Mouse (Mus musculus) limb, embryonic 15.5 days (tissue): ENCODE measurements around the gene Haghl. TPM values are rescaled to one million over a fixed set of nuclear protein-coding genes. Genes with fewer than 3 reads are reported as not detected.
"Not testable (repeated sequence)": the region's sequence is repeated elsewhere in the genome, so short reads cannot be mapped to it uniquely, and the experiment has no call there.

ENCODE experiments used
- ATAC-seq: fragments of 200-750 bp; cut with Nextera tagmentation; 2 replicates; pipeline ENCODE4 v1.8.0; 2017; ENCODE audit warnings: low read depth, moderate TSS enrichment; ENCODE audit not compliant: insufficient number of reproducible peaks, low FRiP score, low TSS enrichment
- H3K27ac ChIP-seq: fragments of 300-500 bp; sonication (generic); 2 replicates; pipeline ENCODE4 v1.5.1; 2015; ENCODE audit warnings: moderate library complexity, mild to moderate bottlenecking, inconsistent platforms
- H3K27me3 ChIP-seq: fragments of 300-500 bp; sonication (generic); 2 replicates; pipeline ENCODE4 v1.6.1; 2015; ENCODE audit warnings: inconsistent platforms
- H3K36me3 ChIP-seq: fragments of 300-500 bp; sonication (generic); 2 replicates; pipeline ENCODE4 v1.6.1; 2015; ENCODE audit warnings: inconsistent platforms
- H3K4me1 ChIP-seq: fragments of 300-500 bp; sonication (generic); 2 replicates; pipeline ENCODE4 v1.6.1; 2015; ENCODE audit warnings: inconsistent platforms
- H3K4me2 ChIP-seq: fragments of 300-500 bp; sonication (generic); 2 replicates; pipeline ENCODE4 v1.6.1; 2015; ENCODE audit warnings: mild to moderate bottlenecking, inconsistent platforms
- H3K4me3 ChIP-seq: fragments of 300-500 bp; sonication (generic); 2 replicates; pipeline ENCODE4 v1.5.1; 2015; ENCODE audit warnings: mild to moderate bottlenecking, inconsistent platforms
- H3K9ac ChIP-seq: fragments of 300-500 bp; sonication (generic); 2 replicates; pipeline ENCODE4 v1.6.1; 2015; ENCODE audit warnings: inconsistent platforms
- H3K9me3 ChIP-seq: fragments of 300-500 bp; sonication (generic); 2 replicates; pipeline ENCODE4 v1.6.1; 2016; ENCODE audit warnings: inconsistent platforms
- WGBS: fragments of 180-500 bp; shearing (Covaris S2); methylation state at CpG from one replicate; pipeline ENCODE4 v1.1.7; 2015; 5-methylcytosine and 5-hydroxymethylcytosine counted together
- polyA plus RNA-seq: library from polyadenylated mRNA; unstranded; fragments of >200 nt; fragmentation: Nextera tagmentation; extraction: Ambion mirVana; gene quantifications from 2 replicates; pipeline ENCODE4 v1.2.1, GENCODE M21; 2015

Gene Haghl
- polyA plus RNA-seq, 1 experiment from 2014 or later, result 53.2 TPM

DNA sequence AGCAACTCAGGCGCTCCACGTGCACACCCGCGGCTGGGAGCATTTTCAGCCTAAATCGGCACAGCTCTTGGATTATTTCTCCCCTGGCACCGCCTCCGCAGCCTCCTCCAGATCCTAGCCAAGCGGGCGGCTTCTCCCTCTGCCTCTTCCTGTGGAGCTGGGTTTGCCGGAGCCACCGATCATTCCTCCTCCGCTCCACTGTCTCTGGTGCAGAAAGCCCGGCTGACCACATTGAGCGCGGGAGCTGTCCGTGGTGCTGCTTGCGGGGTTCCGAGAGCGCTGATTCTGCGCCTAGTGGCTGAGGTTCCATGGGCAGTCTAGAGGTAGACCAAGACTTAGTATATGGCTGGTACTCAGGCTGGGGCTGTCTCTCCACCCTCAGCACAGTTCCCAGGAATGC lies 28.0 kb upstream of the Haghl start:
- peaks cover 86% of the 10 kb centered on the region for H3K27me3 ChIP-seq
- H3K36me3 ChIP-seq, result no peaks in the 10 kb centered on the region
- ATAC-seq, result no peak
- no peak overlapping the region for H3K27ac ChIP-seq
- H3K9ac ChIP-seq, result no peak overlapping the region
- no peak overlapping the region for H3K4me3 ChIP-seq
- WGBS, result 2% methylated on average over 20 of the region's 20 CpGs
- peaks cover 19% of the 10 kb centered on the region for H3K4me1 ChIP-seq
- no peaks in the 10 kb centered on the region for H3K9me3 ChIP-seq
- H3K4me2 ChIP-seq, result no peak overlapping the region

DNA sequence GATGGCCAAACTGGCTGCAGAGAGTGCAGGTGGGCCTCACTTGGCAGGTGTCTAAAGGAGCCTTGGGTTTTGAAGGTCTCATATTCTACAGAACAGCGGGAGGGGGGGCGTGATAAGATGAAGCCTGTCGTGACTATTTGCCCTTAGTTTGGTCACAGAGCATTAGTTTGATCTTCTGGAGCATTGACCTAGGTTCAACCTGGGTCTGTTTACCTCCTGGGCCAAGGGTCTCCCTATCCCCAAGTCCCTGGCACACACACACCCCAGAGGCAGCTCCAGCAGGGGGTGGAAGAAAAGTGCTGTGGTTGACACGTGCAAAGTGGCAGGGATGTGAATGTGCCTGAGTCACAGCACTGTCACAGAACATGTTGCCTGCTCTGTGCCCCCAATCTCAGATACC lies 25.4 kb upstream of the Haghl start:
- H3K36me3 ChIP-seq, result no peaks in the 10 kb centered on the region
- H3K27me3 ChIP-seq, result peaks cover 72% of the 10 kb centered on the region
- H3K9me3 ChIP-seq, result no peaks in the 10 kb centered on the region
- no peak overlapping the region for H3K4me3 ChIP-seq
- ATAC-seq, result no peak
- H3K9ac ChIP-seq, result no peak overlapping the region
- H3K27ac ChIP-seq, result no peak overlapping the region
- peaks cover 22% of the 10 kb centered on the region for H3K4me1 ChIP-seq
- no peak overlapping the region for H3K4me2 ChIP-seq
- WGBS, result 71% methylated on average over 4 of the region's 4 CpGs

- no peaks in the 10 kb centered on the region for H3K36me3 ChIP-seq
- H3K27ac ChIP-seq, result no peak overlapping the region
- H3K4me2 ChIP-seq, result peak overlapping the region; percentile 94
- peak overlapping the region; percentile 37; the same call in 1 of the 2 replicates for H3K9ac ChIP-seq
- H3K9me3 ChIP-seq, result no peaks in the 10 kb centered on the region
- H3K4me1 ChIP-seq, result peaks cover 22% of the 10 kb centered on the region
- no peak for ATAC-seq
- WGBS, result 8% methylated on average over 25 of the region's 25 CpGs
- peaks cover 67% of the 10 kb centered on the region for H3K27me3 ChIP-seq
- H3K4me3 ChIP-seq, result peak overlapping the region; percentile 60
Observed at GRCm38 (mm10) chr17:25809606-25810340, 24.3 kb upstream of the Haghl start.

DNA sequence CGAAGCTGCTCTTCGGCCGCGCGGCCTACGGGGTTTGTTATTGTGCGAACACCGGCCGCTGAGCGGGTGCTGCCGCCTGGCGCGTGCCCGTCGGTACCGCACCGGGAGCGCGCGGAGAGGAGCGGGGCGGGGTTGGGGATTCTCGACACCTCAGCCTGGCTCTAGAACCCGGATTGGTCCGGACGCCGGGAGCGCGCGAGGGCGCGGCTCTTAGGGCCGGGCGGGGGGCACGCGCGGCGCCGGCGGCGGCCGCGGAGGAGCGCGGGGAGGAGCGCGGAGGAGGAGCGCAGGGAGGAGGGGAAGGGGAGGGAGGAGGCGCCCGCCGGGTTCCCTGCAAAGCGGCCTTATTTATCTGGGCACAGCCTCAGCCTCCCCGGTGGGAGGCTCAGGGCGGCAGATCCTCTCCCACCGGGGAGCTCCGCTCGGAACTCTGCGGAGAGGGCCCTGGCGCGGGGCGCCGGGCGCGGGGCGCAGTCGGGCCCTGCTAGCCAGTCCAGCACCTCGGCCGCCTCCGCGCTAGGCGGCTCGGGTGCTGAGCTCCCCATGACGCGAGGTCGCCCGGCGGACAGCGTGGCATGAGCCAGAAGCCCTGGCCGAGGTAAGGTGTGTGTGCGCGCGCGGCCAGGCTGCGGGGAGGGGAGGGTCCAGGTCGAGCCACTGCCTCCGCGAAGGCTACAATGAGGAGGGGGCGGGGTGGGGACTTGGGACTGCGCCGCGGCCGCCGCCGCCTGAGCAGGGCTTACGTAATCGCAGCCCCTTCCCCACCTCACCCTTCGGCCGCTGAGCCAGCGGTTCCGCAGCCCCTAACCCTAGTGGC lies 23.5 kb upstream of the Haghl start, which contains the start of gene Fbxl16:
Gene Fbxl16 (plus strand): TSS at position 297 of the 817 bp plus-strand sequence.
- Histone ChIP-seq H3K9ac (peak within 1 kb of the TSS; percentile 37), H3K4me2 (peak within 1 kb of the TSS; percentile 94), H3K9me3 (no peaks in the 10 kb centered on the region), H3K4me3 (peak within 1 kb of the TSS; percentile 60), H3K27me3 (peaks cover 65% of the 10 kb centered on the region), H3K36me3 (no peaks in the 10 kb centered on the region), H3K27ac (no peak within 1 kb of the TSS), H3K4me1 (peaks cover 22% of the 10 kb centered on the region)
- peak; percentile 78 for ATAC-seq
- WGBS, result under 1% methylated on average over 76 of the region's 100 CpGs

GRCm38 (mm10) chr17:25808028-25808427 lies 22.6 kb upstream of the Haghl start:
- ATAC-seq, result no peak
- Histone ChIP-seq H3K27ac (no peak overlapping the region), H3K4me3 (peak overlapping the region; percentile 60), H3K4me1 (peaks cover 18% of the 10 kb centered on the region), H3K4me2 (peak overlapping the region; percentile 94), H3K36me3 (no peaks in the 10 kb centered on the region), H3K9ac (no peak overlapping the region), H3K27me3 (peaks cover 70% of the 10 kb centered on the region), H3K9me3 (no peaks in the 10 kb centered on the region)
- 32% methylated on average over 5 of the region's 5 CpGs for WGBS

- not testable (repeated sequence) for H3K27ac ChIP-seq, H3K36me3 ChIP-seq, H3K4me2 ChIP-seq, H3K9ac ChIP-seq, H3K9me3 ChIP-seq, ATAC-seq, H3K4me3 ChIP-seq
- H3K4me1 ChIP-seq, result peaks cover 18% of the 10 kb centered on the region
- 36% methylated on average over 2 of the region's 2 CpGs for WGBS
- peaks cover 69% of the 10 kb centered on the region for H3K27me3 ChIP-seq
Observed at GRCm38 (mm10) chr17:25807452-25807851, 22.0 kb upstream of the Haghl start.

DNA sequence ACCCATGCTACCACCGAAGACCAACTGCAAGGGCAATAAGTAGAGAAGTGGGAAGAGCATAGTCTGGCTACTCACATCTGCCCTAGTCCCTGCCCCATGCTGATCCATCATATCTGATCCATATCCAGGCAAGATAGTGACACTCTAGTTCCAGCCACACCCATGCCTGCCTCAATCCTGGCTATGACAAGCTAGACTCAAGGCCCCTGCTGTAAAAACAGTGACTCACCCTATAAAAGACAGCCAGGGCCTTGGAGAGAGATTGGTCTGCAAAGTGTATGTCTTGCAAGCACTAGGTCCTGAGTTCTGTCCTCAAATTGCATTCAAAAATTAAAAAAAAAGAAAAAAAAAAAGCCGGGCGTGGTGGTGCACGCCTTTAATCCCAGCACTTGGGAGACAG lies 21.0 kb upstream of the Haghl start:
- Histone ChIP-seq H3K9ac (no peak overlapping the region), H3K4me1 (peaks cover 18% of the 10 kb centered on the region), H3K27me3 (peaks cover 66% of the 10 kb centered on the region)

GRCm38 (mm10) chr17:25802825-25803517 lies 17.5 kb upstream of the Haghl start:
- 0 out of 2 replicates have a peak, but pooled peaks have one; percentile 15 for ATAC-seq
- Histone ChIP-seq H3K36me3 (no peaks in the 10 kb centered on the region), H3K9ac (no peak overlapping the region), H3K27me3 (peaks cover 35% of the 10 kb centered on the region), H3K4me3 (no peak overlapping the region), H3K4me1 (no peaks in the 10 kb centered on the region), H3K9me3 (no peaks in the 10 kb centered on the region), H3K27ac (no peak overlapping the region), H3K4me2 (no peak overlapping the region)
- WGBS, result 8% methylated on average over 10 of the region's 10 CpGs

More for the DNA sequence above, 21.0 kb upstream of the Haghl start:
- 79% methylated on average over 4 of the region's 4 CpGs for WGBS
- H3K9me3 ChIP-seq, result no peaks in the 10 kb centered on the region
- H3K27ac ChIP-seq, result no peak overlapping the region
- H3K4me2 ChIP-seq, result no peak overlapping the region
- H3K36me3 ChIP-seq, result no peaks in the 10 kb centered on the region
- no peak overlapping the region for H3K4me3 ChIP-seq
- ATAC-seq, result no peak

GRCm38 (mm10) chr17:25801029-25801428 lies 15.6 kb upstream of the Haghl start:
- H3K4me2 ChIP-seq, result no peak overlapping the region
- no peaks in the 10 kb centered on the region for H3K9me3 ChIP-seq
- no peak overlapping the region for H3K4me3 ChIP-seq
- no peak overlapping the region for H3K27ac ChIP-seq
- H3K9ac ChIP-seq, result no peak overlapping the region
- WGBS, result 6% methylated on average over 6 of the region's 6 CpGs
- peaks cover 34% of the 10 kb centered on the region for H3K27me3 ChIP-seq
- ATAC-seq, result no peak
- H3K36me3 ChIP-seq, result no peaks in the 10 kb centered on the region
- H3K4me1 ChIP-seq, result peaks cover 12% of the 10 kb centered on the region

GRCm38 (mm10) chr17:25796951-25797369 lies 11.5 kb upstream of the Haghl start, which contains the start of gene Metrn:
Gene Metrn (minus strand): TSS chr17:25797136.
- H3K4me2 ChIP-seq, result peak within 1 kb of the TSS; percentile 68
- 1% methylated on average over 34 of the region's 35 CpGs for WGBS
- no peak within 1 kb of the TSS for H3K27ac ChIP-seq
- peak; percentile 70; the same call in 1 of the 2 replicates for ATAC-seq
- H3K9ac ChIP-seq, result peak within 1 kb of the TSS; percentile 56
- H3K9me3 ChIP-seq, result no peaks in the 10 kb centered on the region
- H3K4me1 ChIP-seq, result peaks cover 44% of the 10 kb centered on the region
- H3K27me3 ChIP-seq, result peaks cover 6% of the 10 kb centered on the region
- H3K4me3 ChIP-seq, result peak within 1 kb of the TSS; percentile 79
- 0 out of 2 replicates have a peak, but pooled peaks cover 3% of the 10 kb centered on the region for H3K36me3 ChIP-seq

DNA sequence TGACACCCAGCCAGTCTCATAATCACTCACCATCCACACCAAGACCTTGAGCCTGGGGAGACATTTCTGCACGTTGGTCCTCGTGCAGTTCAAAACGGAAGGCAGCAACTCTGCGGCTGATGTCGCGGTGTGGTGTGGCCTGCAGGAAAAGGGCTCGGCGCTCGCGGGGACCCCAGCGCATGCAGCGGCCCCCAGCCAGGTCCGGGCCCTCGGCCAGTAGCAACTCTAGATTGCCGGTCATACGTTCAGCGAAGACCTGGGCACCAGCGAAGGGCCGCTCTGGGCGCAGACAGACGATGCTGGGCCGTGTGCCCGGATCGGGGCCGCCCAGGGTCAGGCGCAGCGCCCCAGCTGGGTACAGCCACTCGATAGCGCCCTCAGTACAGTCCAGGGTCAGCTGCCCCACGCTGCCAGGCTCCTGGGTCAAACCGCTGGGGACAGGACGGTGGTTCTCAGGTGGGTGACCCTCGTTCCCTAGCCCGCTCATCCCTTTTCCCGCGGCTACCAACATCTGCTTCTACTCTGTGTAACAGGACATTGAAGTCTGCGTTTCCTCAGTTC lies 10.8 kb upstream of the Haghl start:
- ATAC-seq, result 0 out of 2 replicates have a peak, but pooled peaks have one; percentile 11
- WGBS, result 2% methylated on average over 36 of the region's 37 CpGs
- 0 out of 2 replicates have a peak, but pooled peaks cover 3% of the 10 kb centered on the region for H3K36me3 ChIP-seq

More for the DNA sequence above, 10.8 kb upstream of the Haghl start:
- no peak overlapping the region for H3K27ac ChIP-seq
- H3K4me2 ChIP-seq, result peak overlapping the region; percentile 68
- peaks cover 49% of the 10 kb centered on the region for H3K4me1 ChIP-seq
- peak overlapping the region; percentile 79 for H3K4me3 ChIP-seq
- H3K9ac ChIP-seq, result peak overlapping the region; percentile 56
- H3K9me3 ChIP-seq, result no peaks in the 10 kb centered on the region
- peaks cover 2% of the 10 kb centered on the region; the same call in 1 of the 2 replicates for H3K27me3 ChIP-seq
